7 mouse cellular contexts compared by ENCODE assay signal in genomic region chr3:150610681-150611101, GRCm38 (mm10).
DNase-seq lines count a peak whose midpoint lies in the region; ATAC-seq and TF ChIP-seq lines count a peak whose summit lies in the region.

No protein-coding gene starts in this region.

- H3K36me3 ChIP-seq in heart, embryonic 14.5 days (ENCODE audit: control insufficient read depth, insufficient read depth, low read length), result no peaks in the 10 kb centered on the region

- 28% methylated on average over 15 of the region's 15 CpGs for WGBS in bone marrow, adult 2 months
- 22% methylated on average over 15 of the region's 15 CpGs for WGBS in heart, embryonic 14.5 days

- no peak for TF ChIP-seq CTCF in bone marrow, adult 2 months (IDR thresholded peaks at IDR 0.05; ENCODE audit: control insufficient read depth, insufficient read depth, low read length)
- no peak for TF ChIP-seq CTCF in embryonic fibroblast, embryonic 13.5 days (IDR thresholded peaks at IDR 0.05; ENCODE audit: borderline replicate concordance, insufficient read depth, low read length)

- no peaks in the 10 kb centered on the region for H3K9me3 ChIP-seq in heart, embryonic 14.5 days (ENCODE audit: control insufficient read depth, low read length)

- H3K4me2 ChIP-seq in heart, embryonic 14.5 days (ENCODE audit: low read length), result peak overlapping the region; percentile 60

- DNase-seq in 3T3-L1 (ENCODE audit: low read depth, low spot score), result peak; percentile 15
- peak; percentile 12 for DNase-seq in left cerebral cortex, adult 11 months (ENCODE audit: low spot score)
- DNase-seq in lung, postnatal 25 days (ENCODE audit: low spot score), result peak; percentile 48
- peak; percentile 27 for DNase-seq in testis, postnatal 14 days (ENCODE audit: low spot score)

- peak overlapping the region; percentile 20 for H3K4me3 ChIP-seq in bone marrow, adult 2 months (replicated peaks; ENCODE audit: control insufficient read depth, low read depth, low read length)
- peak overlapping the region; percentile 11 for H3K4me3 ChIP-seq in embryonic fibroblast, embryonic 13.5 days (ENCODE audit: insufficient read depth, low read length)
- peak overlapping the region; percentile 35 to 36 for H3K4me3 ChIP-seq in heart, embryonic 14.5 days (ENCODE audit: control insufficient read depth in 1 of 2, insufficient read depth in 1 of 2, low read depth in 1 of 2, low read length in 2 of 2)

- H3K9ac ChIP-seq in heart, embryonic 14.5 days (ENCODE audit: low read length), result peak overlapping the region; percentile 54; the same call in 1 of the 2 replicates

- H3K27me3 ChIP-seq in heart, embryonic 14.5 days (ENCODE audit: control insufficient read depth, insufficient read depth, low read length), result no peaks in the 10 kb centered on the region

- ATAC-seq in heart, embryonic 14.5 days (ENCODE audit: insufficient number of reproducible peaks, insufficient read depth, low FRiP score, low read depth), result peak; percentile 35; the same call in 1 of the 2 replicates

- no peak overlapping the region for H3K27ac ChIP-seq in bone marrow, adult 2 months (ENCODE audit: control insufficient read depth, insufficient read depth, low read depth, low read length, poor library complexity)
- peak overlapping the region; percentile 58 for H3K27ac ChIP-seq in embryonic fibroblast, embryonic 13.5 days (ENCODE audit: insufficient read depth, low read length)
- H3K27ac ChIP-seq in heart, embryonic 14.5 days (replicated peaks in 1 of 2; ENCODE audit: control insufficient read depth in 1 of 2, insufficient read depth in 1 of 2, low read depth in 2 of 2, low read length in 2 of 2), result peak overlapping the region; percentile 64 to 73; a peak in 3 of 4 replicates

- H3K4me1 ChIP-seq in bone marrow, adult 2 months (ENCODE audit: control insufficient read depth, insufficient read depth, low read length), result no peaks in the 10 kb centered on the region
- H3K4me1 ChIP-seq in embryonic fibroblast, embryonic 13.5 days (ENCODE audit: control insufficient read depth, insufficient read depth, low read length), result no peaks in the 10 kb centered on the region
- 0 out of 4 replicates have a peak, but pooled peaks cover 0 to 5% of the 10 kb centered on the region in 2 experiments for H3K4me1 ChIP-seq in heart, embryonic 14.5 days (ENCODE audit: control insufficient read depth in 2 of 2, insufficient read depth in 2 of 2, low read length in 2 of 2)

- no peak for TF ChIP-seq POLR2A in bone marrow, adult 2 months (IDR thresholded peaks at IDR 0.05; ENCODE audit: borderline replicate concordance, control insufficient read depth, low read depth, low read length)
- TF ChIP-seq POLR2A in embryonic fibroblast, embryonic 13.5 days (IDR thresholded peaks at IDR 0.05; ENCODE audit: low read depth, low read length), result no peak
